Mouse (Mus musculus) stomach, postnatal 0 days (tissue): Measurements from ENCODE around the gene Uckl1.

ENCODE experiments used
- CTCF ChIP-seq: IDR thresholded peaks from 2 replicates; pipeline ENCODE4 v1.5.1; 2016; ENCODE audit warnings: antibody characterized with exemption, low read depth, mild to moderate bottlenecking, moderate library complexity
- EP300 ChIP-seq: optimal IDR thresholded peaks from 2 replicates; pipeline ENCODE3; 2016; ENCODE audit warnings: antibody characterized with exemption

DNA sequence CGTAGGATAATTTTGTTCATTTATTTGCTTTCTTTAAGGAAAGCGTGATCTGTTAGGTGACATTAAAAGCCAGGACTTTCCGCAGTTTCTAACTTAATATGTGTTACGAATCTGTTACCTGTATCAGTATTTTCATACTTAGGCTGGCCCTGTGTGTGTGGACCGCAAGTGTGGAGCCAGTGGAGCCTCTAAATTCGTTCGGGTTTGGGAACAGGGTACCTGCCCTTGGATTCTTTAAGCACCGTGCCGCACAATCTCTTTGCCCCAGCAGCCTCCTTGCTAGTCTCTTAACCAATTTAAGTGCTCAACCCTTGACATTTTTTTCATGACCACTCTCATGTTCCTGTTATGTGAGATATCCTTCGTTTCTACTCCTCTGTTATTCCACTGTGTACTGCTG is 63.2 kb downstream of the Uckl1 start:
- TF ChIP-seq CTCF = no peak
- TF ChIP-seq EP300 = no peak
